Mouse (Mus musculus): ENCODE measurements around the gene Lrrc73. TPM values are rescaled to one million over a fixed set of nuclear protein-coding genes. Genes with fewer than 3 reads are reported as not detected.

Lrrc73 gene
- 1.6 and 1.9 TPM in 2 replicates for polyA plus RNA-seq (2012; rRNA removed)

DNA sequence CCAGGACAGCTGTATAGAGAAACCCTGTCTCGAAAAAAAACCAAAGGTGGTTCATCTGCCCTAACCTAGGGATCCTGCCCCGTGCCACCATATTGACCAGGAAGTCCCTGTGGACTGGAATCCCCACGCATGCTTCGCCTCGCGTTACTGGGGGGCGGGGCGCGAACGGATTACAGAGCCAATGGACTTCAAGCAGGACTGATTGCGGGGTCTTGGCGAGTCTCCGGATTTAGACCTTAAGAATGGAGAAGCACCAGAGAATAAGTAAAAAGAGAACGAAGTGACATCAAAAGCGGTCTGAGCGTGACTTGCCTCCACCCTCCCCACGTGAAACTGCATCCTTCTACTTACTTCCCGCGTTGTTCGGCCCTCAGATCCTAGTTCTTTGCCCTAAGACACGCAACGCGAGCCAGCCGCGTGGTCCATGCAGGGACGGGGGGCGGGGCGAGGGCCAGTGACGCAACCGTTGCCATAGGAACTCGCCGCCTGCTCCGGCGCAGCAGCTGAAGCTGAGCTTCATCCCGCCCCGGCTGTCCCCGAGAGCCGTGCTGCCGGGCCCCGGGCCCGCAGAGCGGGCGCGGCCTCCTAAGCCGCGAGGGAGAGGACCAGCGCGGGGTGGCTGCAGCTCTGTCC, at the start of gene Lrrc73:
TSS of gene Lrrc73 (plus strand) at position 80 of the 633 bp plus-strand sequence.
- DNase-seq (ENCODE audit: low spot score), result peak; percentile 74

- DNase-seq (ENCODE audit: low spot score), result no peak
These were observed 46.7 kb upstream of the Lrrc73 start for GRCm38 (mm10) chr17:46206676-46207075.

DNA sequence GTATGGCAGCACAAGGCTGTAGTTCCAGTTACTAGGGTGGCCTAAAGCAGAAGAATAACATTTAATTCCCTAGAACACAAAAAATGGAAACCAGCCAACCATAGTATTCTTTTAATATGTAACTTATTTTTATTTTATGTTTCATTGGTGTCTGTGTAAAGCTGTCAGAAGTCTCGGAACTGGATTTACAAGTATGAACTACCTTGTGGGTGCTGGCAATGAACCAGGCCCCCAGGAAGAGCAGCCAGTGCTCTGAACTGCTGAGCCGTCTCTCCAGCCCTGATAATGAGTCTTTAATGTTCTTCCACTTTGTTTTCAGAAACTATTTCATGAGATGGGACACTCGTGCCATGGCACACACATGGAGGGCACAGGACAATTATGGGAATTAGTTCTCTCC, 42.8 kb upstream of the Lrrc73 start:
- DNase-seq (ENCODE audit: low spot score), result no peak

- no peak for DNase-seq (ENCODE audit: low spot score)
These were observed 31.7 kb upstream of the Lrrc73 start for GRCm38 (mm10) chr17:46221601-46222000.

DNA sequence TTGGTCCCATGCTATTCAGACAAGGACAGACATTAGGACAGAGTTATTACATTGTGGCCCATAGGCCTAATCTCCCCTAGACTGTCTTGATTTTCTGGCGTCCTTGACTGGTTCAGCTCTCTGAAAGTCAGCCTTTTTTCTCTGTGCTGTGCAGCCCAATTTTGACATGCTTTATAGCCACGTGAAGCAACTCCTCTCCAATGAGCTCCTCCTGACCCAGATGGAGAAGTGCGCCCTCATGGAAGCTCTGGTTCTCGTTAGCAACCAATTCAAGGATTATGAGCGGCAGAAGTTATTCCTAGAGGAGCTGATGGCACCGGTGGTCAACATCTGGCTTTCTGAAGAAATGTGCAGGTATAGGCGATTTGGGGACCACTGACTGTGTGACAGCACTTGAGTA, 25.8 kb upstream of the Lrrc73 start:
- DNase-seq (ENCODE audit: low spot score), result no peak

DNA sequence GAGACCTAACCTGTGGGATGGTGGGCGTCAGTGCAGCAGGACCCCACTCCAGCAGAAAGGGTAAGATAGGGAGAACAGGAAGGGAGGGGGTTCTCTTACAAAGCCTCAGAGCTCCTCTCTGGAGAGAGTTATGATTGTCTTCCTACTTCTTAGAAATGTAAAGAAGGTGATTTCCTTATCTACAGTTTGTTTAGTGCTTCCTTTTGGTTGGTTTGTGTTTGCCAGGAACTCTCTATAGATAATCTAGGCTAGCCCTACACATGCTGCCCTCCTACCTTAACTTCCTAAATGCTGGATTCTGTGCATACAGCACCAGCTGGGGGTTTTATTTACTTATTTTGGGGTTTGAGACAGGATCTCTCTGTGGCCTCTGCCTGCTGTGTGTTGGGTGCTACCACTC, 17.3 kb upstream of the Lrrc73 start:
- DNase-seq (ENCODE audit: low spot score), result no peak

- no peak for DNase-seq (ENCODE audit: low spot score)
These were observed 16.3 kb upstream of the Lrrc73 start for GRCm38 (mm10) chr17:46237079-46237478.

DNA sequence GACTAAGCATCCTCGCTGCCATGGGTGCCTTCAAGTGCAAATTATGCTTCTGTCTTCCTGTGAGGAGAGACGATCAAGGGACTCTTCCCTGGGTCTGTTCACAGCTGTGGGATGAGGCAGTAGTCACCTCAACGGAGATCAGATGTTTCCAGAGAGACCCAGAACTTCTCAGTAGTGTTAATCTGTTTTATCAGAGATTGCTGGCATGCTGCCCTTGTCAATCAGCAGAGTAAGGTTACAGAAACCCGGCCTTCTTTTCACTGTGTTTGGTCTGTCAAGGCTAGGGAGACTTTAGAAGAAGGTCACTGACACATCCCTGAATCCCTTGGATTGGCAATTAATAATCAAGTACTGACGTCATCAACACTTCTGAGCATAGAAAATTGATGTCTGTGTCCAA, 15.9 kb upstream of the Lrrc73 start:
- no peak for DNase-seq (ENCODE audit: low spot score)

DNA sequence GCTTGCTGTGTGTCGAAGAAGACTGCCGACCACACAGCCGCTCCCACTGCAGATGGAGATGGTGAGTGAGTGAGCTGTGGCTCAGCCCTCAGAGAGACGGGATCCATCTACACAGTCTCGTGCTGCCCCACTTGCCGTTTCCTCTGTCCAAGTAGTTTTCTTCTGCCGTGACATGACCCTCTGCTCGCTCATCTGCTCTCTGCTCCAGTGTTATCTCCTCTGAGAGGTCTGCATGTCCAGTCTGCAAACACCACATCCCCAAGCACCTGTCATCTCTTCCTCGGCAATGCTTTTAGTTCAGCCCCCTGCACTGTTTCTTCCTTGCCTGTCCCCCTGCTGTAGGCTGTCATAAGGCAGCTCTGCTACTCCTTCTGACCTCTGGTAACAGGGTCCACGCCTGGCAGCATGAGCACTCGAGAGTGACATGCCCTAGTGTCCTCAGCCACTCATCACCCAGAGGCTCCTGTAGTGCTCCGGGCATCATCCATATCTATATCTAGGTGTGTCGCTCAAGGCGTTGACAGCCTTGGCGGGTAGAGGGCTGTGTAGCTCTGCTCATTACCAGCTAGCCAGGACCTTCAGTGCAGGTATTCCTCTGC, 13.7 kb upstream of the Lrrc73 start:
- DNase-seq (ENCODE audit: low spot score), result no peak

GRCm38 (mm10) chr17:46241471-46241870, 11.9 kb upstream of the Lrrc73 start:
- no peak for DNase-seq (ENCODE audit: low spot score)

DNA sequence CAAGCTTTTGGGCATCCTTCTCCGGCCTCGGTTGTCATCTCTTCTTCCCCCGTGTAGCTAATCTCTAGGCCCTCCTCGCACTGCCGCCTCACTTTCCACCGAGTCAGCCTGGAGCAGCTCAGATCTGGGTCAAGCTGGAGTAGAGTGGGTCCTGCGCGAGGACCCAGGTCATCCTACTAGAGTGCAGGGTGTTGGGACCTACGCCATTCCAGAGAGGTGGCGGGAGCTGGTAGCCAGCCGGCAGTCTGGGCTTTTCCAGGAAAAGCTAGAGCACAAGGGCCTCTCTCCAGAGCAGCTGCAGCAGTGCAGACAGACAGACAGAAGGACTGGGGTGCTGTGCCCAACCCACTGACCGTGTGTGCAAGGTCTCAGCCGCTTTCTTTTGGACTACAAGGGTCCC, 11.1 kb upstream of the Lrrc73 start:
- DNase-seq (ENCODE audit: low spot score), result no peak

- DNase-seq (ENCODE audit: low spot score), result no peak
These were observed 10.3 kb upstream of the Lrrc73 start for GRCm38 (mm10) chr17:46242993-46243392.

- DNase-seq (ENCODE audit: low spot score), result no peak
These were observed 9.7 kb upstream of the Lrrc73 start for GRCm38 (mm10) chr17:46243624-46244023.

DNA sequence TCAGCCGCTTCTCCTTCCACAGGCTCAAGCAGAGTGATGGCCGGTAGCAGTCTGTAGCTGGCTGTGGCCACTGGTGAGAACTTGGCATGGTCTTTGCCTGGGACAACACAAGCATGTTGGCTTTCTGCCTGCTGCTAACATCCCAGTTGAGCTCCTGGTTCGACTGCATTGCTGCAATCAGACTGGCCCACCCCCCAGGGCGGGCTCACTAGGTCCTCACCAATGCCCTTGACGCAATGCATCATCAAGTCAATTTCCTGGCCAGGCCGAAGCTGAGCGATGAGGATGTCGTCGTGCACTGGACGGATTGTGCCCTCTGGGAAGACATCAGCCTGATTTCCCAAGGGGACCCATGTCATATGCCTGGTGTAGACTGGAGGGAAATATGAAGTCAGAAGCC, 8.8 kb upstream of the Lrrc73 start:
- no peak for DNase-seq (ENCODE audit: low spot score)

DNA sequence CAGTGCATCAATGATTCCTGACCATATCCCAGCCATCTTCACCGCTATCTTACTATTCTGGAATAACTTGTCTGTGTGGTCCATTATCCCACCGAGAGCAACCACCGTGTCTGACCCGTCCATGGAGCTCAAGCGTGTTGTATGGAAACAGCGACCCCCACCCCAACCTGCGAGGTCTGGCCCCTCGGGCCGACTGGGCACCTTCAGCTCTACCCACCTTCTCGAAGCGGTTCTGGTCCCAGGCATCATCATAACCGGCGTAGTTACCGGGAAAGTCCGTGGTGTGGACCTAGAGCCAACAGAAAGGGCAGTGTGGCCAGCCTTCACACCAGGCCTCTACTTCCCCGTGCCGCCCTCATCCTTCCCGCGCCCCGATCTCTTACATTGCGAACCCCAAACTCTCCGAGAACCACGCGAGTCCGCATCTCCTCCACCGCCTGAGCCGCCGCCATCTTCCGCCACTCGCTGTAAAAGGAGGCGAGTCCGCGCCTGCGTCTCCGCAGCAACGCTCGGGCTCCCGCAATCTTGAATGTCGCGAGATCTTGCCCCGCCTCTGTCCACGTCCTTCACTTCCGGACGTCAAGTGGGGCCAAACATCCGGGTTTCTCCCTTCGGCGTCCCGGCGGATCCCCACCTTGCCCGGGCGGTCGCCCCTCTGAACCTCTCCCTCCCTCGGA, 5.7 kb upstream of the Lrrc73 start, which contains the start of the genes Polr1c and Yipf3:
TSS of gene Polr1c (minus strand) at position 543 of the 677 bp plus-strand sequence.
TSS of gene Yipf3 (plus strand) at position 569 of the 677 bp plus-strand sequence.
- DNase-seq (ENCODE audit: low spot score), result peak; percentile 87

GRCm38 (mm10) chr17:46248189-46248522, 5.2 kb upstream of the Lrrc73 start:
- no peak for DNase-seq (ENCODE audit: low spot score)

DNA sequence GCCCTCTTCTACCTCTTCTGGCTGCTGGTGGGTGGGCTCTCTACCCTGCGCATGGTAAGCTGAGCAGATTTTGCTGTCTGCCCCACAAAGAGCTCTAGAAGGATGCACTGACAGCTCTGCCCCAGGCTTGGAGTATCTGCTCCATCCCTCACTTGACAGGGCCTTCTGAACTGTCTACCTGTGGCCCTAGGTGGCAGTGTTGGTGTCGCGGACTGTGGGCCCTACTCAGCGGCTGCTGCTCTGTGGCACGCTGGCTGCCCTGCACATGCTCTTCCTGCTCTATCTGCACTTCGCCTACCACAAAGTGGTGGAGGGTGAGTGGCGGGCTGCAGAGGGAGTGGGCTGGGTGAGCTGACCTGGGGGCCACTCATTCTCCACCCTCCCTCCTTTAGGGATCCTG, 2.2 kb upstream of the Lrrc73 start:
- DNase-seq (ENCODE audit: low spot score), result no peak

GRCm38 (mm10) chr17:46252571-46253451, 520 bp upstream of the Lrrc73 start:
- DNase-seq (ENCODE audit: low spot score), result no peak

DNA sequence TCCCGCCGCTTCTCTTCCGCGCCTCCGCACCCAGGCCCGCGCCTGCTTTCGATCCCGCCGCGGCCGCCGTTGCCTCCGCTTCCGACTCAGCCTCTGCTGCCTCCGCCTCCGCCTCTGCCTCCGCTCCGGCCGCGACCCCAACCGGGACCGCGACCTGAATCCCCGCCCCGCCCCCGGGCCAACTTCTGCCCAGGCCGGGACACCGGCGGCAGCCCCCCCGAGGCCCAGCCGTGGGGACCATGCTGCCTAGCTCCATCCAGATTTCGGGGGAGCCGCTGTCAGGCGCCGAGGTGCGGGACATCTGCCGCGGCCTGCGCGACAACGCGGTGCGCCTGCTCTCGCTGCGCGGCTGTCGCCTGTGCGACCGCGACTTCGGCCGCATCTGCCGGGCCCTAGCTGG, 775 bp downstream of the Lrrc73 start:
- no peak for DNase-seq (ENCODE audit: low spot score)

- no peak for DNase-seq (ENCODE audit: low spot score)
These were observed 1.8 kb downstream of the Lrrc73 start for GRCm38 (mm10) chr17:46255147-46255546.

DNA sequence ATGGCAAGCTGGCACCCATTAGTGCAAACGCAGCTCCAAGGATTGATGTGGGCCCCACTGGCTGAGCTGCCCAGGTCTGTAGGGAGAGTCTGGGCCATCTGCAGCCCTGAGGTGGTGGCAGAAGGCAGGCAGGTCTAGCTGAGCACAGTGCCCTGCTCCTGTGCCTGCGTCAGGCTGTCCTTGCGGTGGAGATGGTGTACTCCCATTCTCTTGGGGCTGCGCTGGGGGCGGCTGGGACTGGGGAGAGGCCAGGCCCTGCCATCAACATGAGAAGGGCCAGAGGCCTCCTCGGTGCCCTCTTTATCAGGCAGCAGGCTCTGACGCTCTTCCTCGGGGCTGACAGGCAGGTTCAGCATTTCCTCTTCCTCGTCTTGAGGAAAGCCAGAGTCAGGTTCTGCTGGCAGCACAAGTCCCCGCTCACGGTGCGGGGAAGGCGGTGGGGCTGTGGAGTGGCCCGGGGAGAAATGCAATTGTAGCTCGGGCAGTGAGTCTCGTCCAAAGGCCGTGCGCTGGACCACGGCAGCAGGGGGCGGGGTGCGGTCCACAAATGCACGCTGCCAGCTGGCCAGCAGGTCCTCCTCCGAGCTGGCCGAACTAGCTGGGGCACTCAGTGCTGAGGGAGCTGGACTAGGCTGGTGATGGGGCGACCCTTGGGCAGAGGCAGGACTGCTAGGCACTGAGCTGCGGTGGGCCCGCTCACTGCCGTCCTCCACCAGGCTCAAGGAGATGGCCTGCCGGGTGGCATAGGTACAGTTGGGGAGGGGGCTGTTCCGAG, 5.1 kb downstream of the Lrrc73 start:
- DNase-seq (ENCODE audit: low spot score), result no peak
